Mouse (Mus musculus): Measurements from ENCODE around the gene Nanog. TPM values are rescaled to one million over a fixed set of nuclear protein-coding genes. Genes with fewer than 3 reads are reported as not detected.
"Not testable (repeated sequence)": the region's sequence is repeated elsewhere in the genome, so short reads cannot be mapped to it uniquely, and the experiment has no call there.

The Nanog gene
- total and polyA plus RNA-seq, 3 experiments, result 0.27 TPM; not detected in 2

- TF ChIP-seq GATA1 (IDR thresholded peaks at IDR 0.05; ENCODE audit: borderline replicate concordance, low read length), result no peak
- TF ChIP-seq CTCF (IDR thresholded peaks at IDR 0.05; ENCODE audit: low read depth, low read length), result no peak
- no peak for TF ChIP-seq GATA2 (IDR thresholded peaks at IDR 0.05; ENCODE audit: borderline replicate concordance, low read depth, low read length)
- TF ChIP-seq TAL1 (conservative IDR thresholded peaks at IDR 0.05; ENCODE audit: low read depth, low read length), result no peak
- TF ChIP-seq POLR2AphosphoS5 (IDR thresholded peaks at IDR 0.05; ENCODE audit: insufficient replicate concordance, low read depth, low read length), result no peak
- ATAC-seq (ENCODE audit: extremely low read depth, insufficient number of reproducible peaks, low FRiP score, poor library complexity, severe bottlenecking) (no peak), DNase-seq (ENCODE audit: low spot score) (no peak)
- H3K4me1 ChIP-seq (ENCODE audit: insufficient read depth, low read depth, low read length), result no peaks in the 10 kb centered on the region
- H3K9me3 ChIP-seq (replicated peaks), result no peaks in the 10 kb centered on the region
- no peak overlapping the region for H3K4me3 ChIP-seq (ENCODE audit: low read depth, low read length)
- H3K36me3 ChIP-seq (replicated peaks), result no peaks in the 10 kb centered on the region
- no peaks in the 10 kb centered on the region for H3K27me3 ChIP-seq (ENCODE audit: insufficient read depth, low read length)
Measured at GRCm38 (mm10) chr6:122706337-122706840, 900 bp upstream of the Nanog start.

GRCm38 (mm10) chr6:122708826-122709225 lies 1.5 kb downstream of the Nanog start:
- Histone ChIP-seq H3K4me3 (ENCODE audit: low read depth, low read length) (no peak overlapping the region), H3K4me1 (ENCODE audit: insufficient read depth, low read depth, low read length) (no peaks in the 10 kb centered on the region), H3K9me3 (replicated peaks) (no peaks in the 10 kb centered on the region), H3K27me3 (ENCODE audit: insufficient read depth, low read length) (no peaks in the 10 kb centered on the region), H3K36me3 (replicated peaks) (no peaks in the 10 kb centered on the region)
- DNase-seq (ENCODE audit: low spot score) (no peak), ATAC-seq (ENCODE audit: extremely low read depth, insufficient number of reproducible peaks, low FRiP score, poor library complexity, severe bottlenecking) (no peak)
- no peak for TF ChIP-seq POLR2AphosphoS5 (IDR thresholded peaks at IDR 0.05; ENCODE audit: insufficient replicate concordance, low read depth, low read length)
- no peak for TF ChIP-seq GATA1 (IDR thresholded peaks at IDR 0.05; ENCODE audit: borderline replicate concordance, low read length)
- TF ChIP-seq CTCF (IDR thresholded peaks at IDR 0.05; ENCODE audit: low read depth, low read length), result no peak
- TF ChIP-seq GATA2 (IDR thresholded peaks at IDR 0.05; ENCODE audit: borderline replicate concordance, low read depth, low read length), result no peak
- TF ChIP-seq TAL1 (conservative IDR thresholded peaks at IDR 0.05; ENCODE audit: low read depth, low read length), result no peak

- H3K4me3 ChIP-seq (ENCODE audit: low read depth, low read length), result no peak overlapping the region
- TF ChIP-seq CTCF (IDR thresholded peaks at IDR 0.05; ENCODE audit: low read depth, low read length), result no peak
- no peak for TF ChIP-seq TAL1 (conservative IDR thresholded peaks at IDR 0.05; ENCODE audit: low read depth, low read length)
- TF ChIP-seq POLR2AphosphoS5 (IDR thresholded peaks at IDR 0.05; ENCODE audit: insufficient replicate concordance, low read depth, low read length), result no peak
- no peak for TF ChIP-seq GATA2 (IDR thresholded peaks at IDR 0.05; ENCODE audit: borderline replicate concordance, low read depth, low read length)
- no peak for TF ChIP-seq GATA1 (IDR thresholded peaks at IDR 0.05; ENCODE audit: borderline replicate concordance, low read length)
- no peaks in the 10 kb centered on the region for H3K9me3 ChIP-seq (replicated peaks)
- H3K36me3 ChIP-seq (replicated peaks), result no peaks in the 10 kb centered on the region
- DNase-seq (ENCODE audit: low spot score), result no peak
- no peaks in the 10 kb centered on the region for H3K27me3 ChIP-seq (ENCODE audit: insufficient read depth, low read length)
- no peaks in the 10 kb centered on the region for H3K4me1 ChIP-seq (ENCODE audit: insufficient read depth, low read depth, low read length)
- ATAC-seq (ENCODE audit: extremely low read depth, insufficient number of reproducible peaks, low FRiP score, poor library complexity, severe bottlenecking), result no peak
Measured at GRCm38 (mm10) chr6:122711455-122711854, 4.2 kb downstream of the Nanog start.

- not testable (repeated sequence) for H3K4me3 ChIP-seq (ENCODE audit: low read depth, low read length); H3K4me1 ChIP-seq (ENCODE audit: insufficient read depth, low read depth, low read length); ATAC-seq (ENCODE audit: extremely low read depth, insufficient number of reproducible peaks, low FRiP score, poor library complexity, severe bottlenecking); H3K36me3 ChIP-seq (replicated peaks); DNase-seq (ENCODE audit: low spot score); H3K9me3 ChIP-seq (replicated peaks); H3K27me3 ChIP-seq (ENCODE audit: insufficient read depth, low read length)
Measured at GRCm38 (mm10) chr6:122713116-122713515, 5.8 kb downstream of the Nanog start.

GRCm38 (mm10) chr6:122714707-122715365 lies 7.5 kb downstream of the Nanog start:
- no peak for TF ChIP-seq TAL1 (conservative IDR thresholded peaks at IDR 0.05; ENCODE audit: low read depth, low read length)
- TF ChIP-seq GATA2 (IDR thresholded peaks at IDR 0.05; ENCODE audit: borderline replicate concordance, low read depth, low read length), result no peak
- TF ChIP-seq GATA1 (IDR thresholded peaks at IDR 0.05; ENCODE audit: borderline replicate concordance, low read length), result no peak
- TF ChIP-seq POLR2AphosphoS5 (IDR thresholded peaks at IDR 0.05; ENCODE audit: insufficient replicate concordance, low read depth, low read length), result no peak
- no peak for TF ChIP-seq CTCF (IDR thresholded peaks at IDR 0.05; ENCODE audit: low read depth, low read length)
- no peak for DNase-seq (ENCODE audit: low spot score)
- Histone ChIP-seq H3K4me3 (ENCODE audit: low read depth, low read length) (no peak overlapping the region), H3K4me1 (ENCODE audit: insufficient read depth, low read depth, low read length) (no peaks in the 10 kb centered on the region), H3K36me3 (replicated peaks) (no peaks in the 10 kb centered on the region), H3K9me3 (replicated peaks) (no peaks in the 10 kb centered on the region), H3K27me3 (ENCODE audit: insufficient read depth, low read length) (no peaks in the 10 kb centered on the region)
- ATAC-seq (ENCODE audit: extremely low read depth, insufficient number of reproducible peaks, low FRiP score, poor library complexity, severe bottlenecking), result no peak

- DNase-seq (ENCODE audit: low spot score), result no peak
- Histone ChIP-seq H3K9me3 (replicated peaks) (no peaks in the 10 kb centered on the region), H3K27me3 (ENCODE audit: insufficient read depth, low read length) (no peaks in the 10 kb centered on the region), H3K36me3 (replicated peaks) (no peaks in the 10 kb centered on the region), H3K4me3 (ENCODE audit: low read depth, low read length) (no peak overlapping the region), H3K4me1 (ENCODE audit: insufficient read depth, low read depth, low read length) (no peaks in the 10 kb centered on the region)
- ATAC-seq (ENCODE audit: extremely low read depth, insufficient number of reproducible peaks, low FRiP score, poor library complexity, severe bottlenecking), result no peak
- no peak for TF ChIP-seq TAL1 (conservative IDR thresholded peaks at IDR 0.05; ENCODE audit: low read depth, low read length)
- no peak for TF ChIP-seq GATA2 (IDR thresholded peaks at IDR 0.05; ENCODE audit: borderline replicate concordance, low read depth, low read length)
- TF ChIP-seq CTCF (IDR thresholded peaks at IDR 0.05; ENCODE audit: low read depth, low read length), result no peak
- no peak for TF ChIP-seq GATA1 (IDR thresholded peaks at IDR 0.05; ENCODE audit: borderline replicate concordance, low read length)
- no peak for TF ChIP-seq POLR2AphosphoS5 (IDR thresholded peaks at IDR 0.05; ENCODE audit: insufficient replicate concordance, low read depth, low read length)
Measured at GRCm38 (mm10) chr6:122715886-122716285, 8.6 kb downstream of the Nanog start.

GRCm38 (mm10) chr6:122718224-122718623 lies 10.9 kb downstream of the Nanog start:
- not testable (repeated sequence) for ATAC-seq (ENCODE audit: extremely low read depth, insufficient number of reproducible peaks, low FRiP score, poor library complexity, severe bottlenecking); H3K4me3 ChIP-seq (ENCODE audit: low read depth, low read length); DNase-seq (ENCODE audit: low spot score); H3K27me3 ChIP-seq (ENCODE audit: insufficient read depth, low read length); H3K9me3 ChIP-seq (replicated peaks); H3K4me1 ChIP-seq (ENCODE audit: insufficient read depth, low read depth, low read length); H3K36me3 ChIP-seq (replicated peaks)

All from G1E (cell line).